Mouse (Mus musculus) small intestine, adult 2 months (tissue): ENCODE measurements around the gene Bbs9. TPM values are rescaled to one million over a fixed set of nuclear protein-coding genes. Genes with fewer than 3 reads are reported as not detected.
A peak's percentile ranks its signal among the peaks of the same experiment; 100 is the strongest.

Experiments used
- H3K27ac ChIP-seq: fragments of 200-500 bp; 2 replicates; pipeline ENCODE4 v1.5.1; 2012; ENCODE audit warnings: low read depth, low read length, control low read depth, inconsistent platforms; ENCODE audit not compliant: insufficient read depth
- H3K27me3 ChIP-seq: fragments of 200-500 bp; 2 replicates; pipeline ENCODE4 v1.6.1; 2012; ENCODE audit warnings: mild to moderate bottlenecking, moderate library complexity, low read length, inconsistent platforms; ENCODE audit not compliant: control insufficient read depth, insufficient read depth
- H3K36me3 ChIP-seq: fragments of 200-500 bp; 2 replicates; pipeline ENCODE4 v1.6.1; 2012; ENCODE audit warnings: mild to moderate bottlenecking, low read length, control low read depth, inconsistent platforms; ENCODE audit not compliant: control insufficient read depth, insufficient read depth
- H3K4me1 ChIP-seq: fragments of 200-500 bp; 2 replicates; pipeline ENCODE4 v1.6.1; 2012; ENCODE audit warnings: low read length, inconsistent platforms, mixed read lengths; ENCODE audit not compliant: control insufficient read depth, insufficient read depth, insufficient read length
- H3K4me3 ChIP-seq: fragments of 200-500 bp; 2 replicates; pipeline ENCODE4 v1.5.1; 2012; ENCODE audit warnings: low read depth, mild to moderate bottlenecking, control low read depth, inconsistent platforms, low read length, moderate library complexity
- CTCF ChIP-seq: fragments of 200-500 bp; IDR thresholded peaks from 2 replicates; pipeline ENCODE4 v1.5.1; 2012; ENCODE audit warnings: low read depth, mild to moderate bottlenecking, control low read depth, inconsistent platforms, low read length, moderate library complexity, mixed read lengths; ENCODE audit not compliant: insufficient replicate concordance, insufficient read length; ENCODE audit errors: extremely low read depth
- POLR2A ChIP-seq: fragments of 200-500 bp; IDR thresholded peaks from 2 replicates; pipeline ENCODE4 v1.6.1; 2012; ENCODE audit warnings: low read depth, mild to moderate bottlenecking, control low read depth, inconsistent platforms, low read length, moderate library complexity
- WGBS: fragments of 180-500 bp; shearing (Covaris S2); methylation state at CpG from one replicate; pipeline ENCODE4 v1.1.7; 2018; 5-methylcytosine and 5-hydroxymethylcytosine counted together
- polyA plus RNA-seq: library from polyadenylated mRNA; depleted of rRNA; stranded (reverse); fragments of >200 nt; gene quantifications from 2 replicates; pipeline ENCODE4 v1.2.3, GENCODE M21; 2012

Bbs9 gene
- polyA plus RNA-seq, 1 experiment: 5.4 TPM

GRCm38 (mm10) chr9:22505574-22505973, 30.1 kb downstream of the Bbs9 start:
- H3K27ac ChIP-seq: no peak overlapping the region
- no peaks in the 10 kb centered on the region for H3K27me3 ChIP-seq
- WGBS: 47% methylated on average over 2 of the region's 2 CpGs
- no peaks in the 10 kb centered on the region for H3K4me1 ChIP-seq
- no peak for TF ChIP-seq CTCF
- no peak for TF ChIP-seq POLR2A
- no peak overlapping the region for H3K4me3 ChIP-seq
- H3K36me3 ChIP-seq: no peaks in the 10 kb centered on the region

DNA sequence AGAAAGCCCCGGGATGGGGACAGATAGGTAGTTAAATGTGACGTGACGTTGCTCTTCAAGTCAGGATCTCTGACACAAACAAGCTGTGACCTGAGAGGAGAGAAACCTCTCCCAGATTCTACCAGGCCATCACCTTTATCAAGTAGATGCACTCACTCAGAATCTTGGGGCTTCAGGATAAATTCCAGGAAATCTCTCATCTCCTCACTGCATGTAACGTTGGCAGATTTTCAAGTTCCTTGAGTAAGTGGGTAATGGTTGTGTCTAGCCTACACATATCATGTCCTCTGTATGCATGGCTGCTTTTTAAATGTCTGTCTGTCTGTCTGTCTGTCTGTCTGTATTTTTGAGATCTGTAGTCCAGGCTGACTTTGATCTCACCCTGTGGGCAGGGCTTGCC, 39.6 kb downstream of the Bbs9 start:
- H3K27me3 ChIP-seq: no peaks in the 10 kb centered on the region
- no peak overlapping the region for H3K4me3 ChIP-seq
- no peaks in the 10 kb centered on the region for H3K4me1 ChIP-seq
- WGBS: 94% methylated on average over 4 of the region's 4 CpGs
- no peak overlapping the region for H3K27ac ChIP-seq
- TF ChIP-seq POLR2A (no peak), CTCF (no peak)
- H3K36me3 ChIP-seq: no peaks in the 10 kb centered on the region

DNA sequence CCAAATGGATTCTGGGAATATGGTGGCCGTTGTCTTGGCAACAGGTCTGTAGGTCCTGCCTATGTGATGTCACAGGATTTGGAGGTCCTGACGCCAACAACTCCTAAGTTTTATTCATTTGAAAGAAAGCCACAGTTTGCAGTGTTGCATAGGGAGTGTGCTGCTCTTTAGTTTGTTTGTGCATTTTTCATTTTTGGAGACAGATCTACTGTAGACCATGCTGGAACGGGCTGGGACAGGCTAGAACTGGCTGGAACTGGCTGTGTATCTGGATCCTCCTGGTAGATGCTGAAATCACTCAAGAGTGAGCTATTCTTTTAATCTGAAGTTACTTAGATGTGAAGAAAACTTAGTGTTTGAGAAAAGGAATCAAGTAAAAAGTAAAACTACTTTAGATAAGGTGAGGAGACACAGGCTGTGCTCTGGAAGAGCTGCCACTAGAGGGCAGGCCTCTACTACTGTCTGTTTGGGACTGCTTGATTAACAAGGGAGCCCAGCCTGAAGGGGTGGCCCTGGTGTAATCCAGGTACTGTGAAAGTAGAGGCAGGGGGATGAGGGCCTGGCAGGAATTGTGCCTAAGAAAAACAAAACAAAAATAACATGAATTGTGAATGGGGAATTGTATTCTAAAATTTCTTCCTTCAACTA, 43.0 kb downstream of the Bbs9 start:
- TF ChIP-seq POLR2A: no peak
- peak; percentile 75; the same call in 1 of the 2 replicates for TF ChIP-seq CTCF
- H3K27me3 ChIP-seq: no peaks in the 10 kb centered on the region
- H3K4me3 ChIP-seq: no peak overlapping the region
- 96% methylated on average over 3 of the region's 3 CpGs for WGBS
- no peaks in the 10 kb centered on the region for H3K4me1 ChIP-seq
- H3K27ac ChIP-seq: no peak overlapping the region
- no peaks in the 10 kb centered on the region for H3K36me3 ChIP-seq

- Histone ChIP-seq H3K27ac (no peak overlapping the region), H3K27me3 (no peaks in the 10 kb centered on the region), H3K36me3 (no peaks in the 10 kb centered on the region), H3K4me1 (no peaks in the 10 kb centered on the region), H3K4me3 (no peak overlapping the region)
- no peak for TF ChIP-seq CTCF
- no peak for TF ChIP-seq POLR2A
- 93% methylated on average over 1 of the region's 1 CpGs for WGBS
Measured at GRCm38 (mm10) chr9:22523460-22523859, 47.9 kb downstream of the Bbs9 start.

DNA sequence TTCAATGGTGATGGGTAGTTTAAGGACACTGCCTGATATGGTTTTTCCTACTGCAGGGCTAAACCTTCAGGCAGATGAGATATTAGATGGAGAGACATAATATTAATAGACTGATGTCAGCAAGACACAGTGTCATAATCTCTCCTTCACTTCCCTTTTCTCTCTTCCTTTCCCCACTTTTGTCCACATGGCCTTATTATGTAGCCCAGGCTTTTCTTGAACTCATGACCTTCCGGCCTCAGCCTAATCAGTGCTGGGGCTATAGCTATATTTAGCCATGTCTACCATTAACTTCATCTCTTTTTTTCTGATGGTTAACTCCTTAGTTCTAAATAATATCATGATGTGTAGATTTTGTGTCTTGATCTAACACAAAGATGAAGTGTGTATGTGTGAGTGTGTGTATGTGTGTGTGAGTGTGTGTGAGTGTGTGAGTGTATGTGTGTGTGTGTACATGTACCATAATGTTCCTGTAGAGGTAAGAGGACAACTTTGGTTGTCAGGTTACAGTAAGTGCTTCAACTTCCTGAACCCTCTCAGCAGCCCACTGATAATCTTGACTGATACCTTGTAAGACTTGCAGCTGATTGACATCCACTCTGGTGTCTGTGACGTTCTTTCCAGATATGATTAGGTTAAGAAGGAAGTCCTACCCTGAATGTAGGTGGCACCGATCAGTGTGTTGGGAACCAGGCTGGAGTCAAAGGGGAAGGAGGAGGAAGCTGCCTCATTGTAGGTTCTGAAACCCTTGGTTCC, 55.4 kb downstream of the Bbs9 start:
- TF ChIP-seq CTCF (no peak), POLR2A (no peak)
- no peak overlapping the region for H3K4me3 ChIP-seq
- 72% methylated on average over 3 of the region's 3 CpGs for WGBS
- H3K27me3 ChIP-seq: no peaks in the 10 kb centered on the region
- no peaks in the 10 kb centered on the region for H3K36me3 ChIP-seq
- H3K27ac ChIP-seq: no peak overlapping the region
- no peaks in the 10 kb centered on the region for H3K4me1 ChIP-seq

GRCm38 (mm10) chr9:22532112-22532511, 56.6 kb downstream of the Bbs9 start:
- Histone ChIP-seq H3K27ac (no peak overlapping the region), H3K27me3 (no peaks in the 10 kb centered on the region), H3K36me3 (no peaks in the 10 kb centered on the region), H3K4me3 (no peak overlapping the region), H3K4me1 (no peaks in the 10 kb centered on the region)
- WGBS: 45% methylated on average over 5 of the region's 5 CpGs
- TF ChIP-seq POLR2A: no peak
- TF ChIP-seq CTCF: no peak

DNA sequence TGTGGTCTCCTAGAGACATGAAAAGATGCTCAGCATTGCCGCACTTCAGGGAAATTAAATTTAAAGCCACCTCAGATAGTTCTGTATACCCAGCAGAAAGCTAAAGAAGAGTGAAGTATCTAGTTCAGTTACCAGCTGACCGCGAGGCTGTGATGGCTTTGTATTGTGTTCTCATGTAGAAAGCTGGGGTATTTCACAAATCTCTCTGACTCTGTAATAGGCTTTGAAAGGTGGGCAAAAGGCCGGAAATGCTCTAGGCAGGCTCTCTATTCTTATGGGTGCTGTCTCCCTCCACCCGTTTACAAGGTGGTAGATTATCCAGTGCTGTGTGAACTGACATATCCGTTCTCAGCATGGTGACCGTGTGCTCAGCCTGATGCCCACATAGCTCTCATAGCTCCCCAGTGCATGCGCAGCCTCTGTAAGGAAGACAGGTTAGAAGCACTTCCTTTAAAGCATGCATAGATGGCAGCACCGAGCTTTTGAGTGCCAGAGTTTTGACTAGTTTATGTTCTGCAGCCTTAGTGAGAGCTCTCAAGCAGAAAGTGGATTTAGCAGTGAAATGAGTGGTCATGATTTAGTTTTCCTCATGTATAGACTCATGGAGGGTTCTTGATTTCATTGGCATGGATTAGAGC, 57.4 kb downstream of the Bbs9 start:
- Histone ChIP-seq H3K27ac (no peak overlapping the region), H3K36me3 (no peaks in the 10 kb centered on the region), H3K4me3 (no peak overlapping the region), H3K4me1 (peaks cover 3% of the 10 kb centered on the region; the same call in 1 of the 2 replicates), H3K27me3 (no peaks in the 10 kb centered on the region)
- 51% methylated on average over 9 of the region's 9 CpGs for WGBS
- no peak for TF ChIP-seq POLR2A
- no peak for TF ChIP-seq CTCF
